Mouse (Mus musculus) forebrain, postnatal 0 days (tissue): ENCODE measurements around the gene Pde8b. TPM values are rescaled to one million over a fixed set of nuclear protein-coding genes. Genes with fewer than 3 reads are reported as not detected.

Experiments used
- ATAC-seq: fragments of 200-750 bp; cut with Nextera tagmentation; 2 replicates; pipeline ENCODE4 v1.8.0; 2017; ENCODE audit warnings: mild to moderate bottlenecking, moderate library complexity
- DNase-seq: peaks from one replicate; pipeline ENCODE4 v3.0.0-alpha.2; 2015
- H3K27ac ChIP-seq: fragments of 300-500 bp; sonication (generic); 2 replicates; pipeline ENCODE4 v1.5.1; 2014; ENCODE audit warnings: low read depth, mild to moderate bottlenecking, antibody characterized with exemption, low read length, moderate library complexity, mixed read lengths
- H3K27me3 ChIP-seq: fragments of 300-500 bp; sonication (generic); 2 replicates; pipeline ENCODE4 v1.6.1; 2014; ENCODE audit warnings: mild to moderate bottlenecking, low read length, mixed read lengths; ENCODE audit not compliant: insufficient read depth
- H3K36me3 ChIP-seq: fragments of 300-500 bp; sonication (generic); 2 replicates; pipeline ENCODE4 v1.6.1; 2014; ENCODE audit warnings: mild to moderate bottlenecking, moderate library complexity; ENCODE audit not compliant: insufficient read depth
- H3K4me1 ChIP-seq: fragments of 300-500 bp; sonication (generic); 2 replicates; pipeline ENCODE4 v1.6.1; 2014; ENCODE audit warnings: antibody characterized with exemption; ENCODE audit not compliant: insufficient read depth
- H3K4me2 ChIP-seq: fragments of 300-500 bp; sonication (generic); 2 replicates; pipeline ENCODE4 v1.6.1; 2014; ENCODE audit warnings: low read depth, mild to moderate bottlenecking, moderate library complexity
- H3K4me3 ChIP-seq: fragments of 300-500 bp; sonication (generic); 2 replicates; pipeline ENCODE4 v1.5.1; 2014; ENCODE audit warnings: low read depth, low read length, mixed read lengths
- H3K9ac ChIP-seq: fragments of 300-500 bp; sonication (generic); 2 replicates; pipeline ENCODE4 v1.6.1; 2014; ENCODE audit warnings: mild to moderate bottlenecking
- H3K9me3 ChIP-seq: fragments of 300-500 bp; sonication (generic); 2 replicates; pipeline ENCODE4 v1.6.1; 2016; ENCODE audit warnings: low read length
- CTCF ChIP-seq: sonication (generic); IDR thresholded peaks from 2 replicates; pipeline ENCODE4 v1.5.1; 2016; ENCODE audit warnings: antibody characterized with exemption, control low read depth, low read depth
- WGBS: fragments of 180-500 bp; shearing (Covaris S2); extraction: QIAGEN DNeasy Blood & Tissue Kit; methylation state at CpG from one replicate; pipeline ENCODE4 v1.1.7; 2014; 5-methylcytosine and 5-hydroxymethylcytosine counted together
- polyA plus RNA-seq: library from polyadenylated mRNA; unstranded; fragments of >200 nt; fragmentation: Nextera tagmentation; extraction: Ambion mirVana; gene quantifications from 2 replicates; pipeline ENCODE4 v1.2.1, GENCODE M21; 2015
- total RNA-seq: library from RNA; depleted of rRNA; stranded (reverse); fragments of >200 nt; gene quantifications from 2 replicates; pipeline ENCODE4 v1.2.3, GENCODE M21; 2014; rRNA removed

Pde8b gene
- total RNA-seq (15.5 and 21.1 TPM in 2 replicates), polyA plus RNA-seq (4.8 and 6.5 TPM in 2 replicates)

GRCm38 (mm10) chr13:95249511-95250456 is at the start of gene Pde8b:
TSS of gene Pde8b (minus strand) at chr13:95250336.
- H3K9ac ChIP-seq = peak within 1 kb of the TSS; percentile 37; the same call in 1 of the 2 replicates
- peaks cover 3% of the 10 kb centered on the region; the same call in 1 of the 2 replicates for H3K27me3 ChIP-seq
- WGBS = 4% methylated on average over 37 of the region's 37 CpGs
- H3K4me2 ChIP-seq = peak within 1 kb of the TSS; percentile 73
- H3K27ac ChIP-seq = no peak within 1 kb of the TSS
- H3K4me3 ChIP-seq = peak within 1 kb of the TSS; percentile 34
- 0 out of 2 replicates have a peak, but pooled peaks cover 7% of the 10 kb centered on the region for H3K4me1 ChIP-seq
- ATAC-seq (peak; percentile 34), DNase-seq (peak; percentile 32)
- H3K36me3 ChIP-seq = no peaks in the 10 kb centered on the region
- peak; percentile 28 for TF ChIP-seq CTCF
- H3K9me3 ChIP-seq = no peaks in the 10 kb centered on the region

- DNase-seq (no peak), ATAC-seq (no peak)
- Histone ChIP-seq H3K9ac (no peak overlapping the region), H3K27me3 (no peaks in the 10 kb centered on the region), H3K4me1 (no peaks in the 10 kb centered on the region), H3K9me3 (no peaks in the 10 kb centered on the region), H3K36me3 (no peaks in the 10 kb centered on the region), H3K4me2 (no peak overlapping the region), H3K4me3 (no peak overlapping the region), H3K27ac (no peak overlapping the region)
- 21% methylated on average over 4 of the region's 4 CpGs for WGBS
- no peak for TF ChIP-seq CTCF
Observed at GRCm38 (mm10) chr13:95291983-95292382, 41.8 kb upstream of the Pde8b start.

GRCm38 (mm10) chr13:95288027-95288426 is 37.9 kb upstream of the Pde8b start:
- TF ChIP-seq CTCF = no peak
- H3K9me3 ChIP-seq = no peaks in the 10 kb centered on the region
- 68% methylated on average over 7 of the region's 7 CpGs for WGBS
- H3K4me1 ChIP-seq = no peaks in the 10 kb centered on the region
- no peaks in the 10 kb centered on the region for H3K27me3 ChIP-seq
- ATAC-seq = no peak
- H3K27ac ChIP-seq = no peak overlapping the region
- no peak for DNase-seq
- no peak overlapping the region for H3K4me2 ChIP-seq
- H3K4me3 ChIP-seq = no peak overlapping the region
- no peak overlapping the region for H3K9ac ChIP-seq
- H3K36me3 ChIP-seq = no peaks in the 10 kb centered on the region

GRCm38 (mm10) chr13:95286989-95287388 is 36.9 kb upstream of the Pde8b start:
- ATAC-seq = peak; percentile 96
- H3K36me3 ChIP-seq = no peaks in the 10 kb centered on the region
- DNase-seq = peak; percentile 86
- H3K4me3 ChIP-seq = no peak overlapping the region
- peak; percentile 97 for TF ChIP-seq CTCF
- H3K27me3 ChIP-seq = no peaks in the 10 kb centered on the region
- H3K9me3 ChIP-seq = no peaks in the 10 kb centered on the region
- no peak overlapping the region for H3K9ac ChIP-seq
- no peak overlapping the region for H3K27ac ChIP-seq
- no peak overlapping the region for H3K4me2 ChIP-seq
- WGBS = 2% methylated on average over 7 of the region's 7 CpGs
- H3K4me1 ChIP-seq = no peaks in the 10 kb centered on the region

GRCm38 (mm10) chr13:95281740-95282673 is 31.9 kb upstream of the Pde8b start:
- no peak for ATAC-seq
- Histone ChIP-seq H3K4me3 (no peak overlapping the region), H3K9ac (no peak overlapping the region), H3K27ac (no peak overlapping the region), H3K36me3 (no peaks in the 10 kb centered on the region), H3K27me3 (no peaks in the 10 kb centered on the region), H3K9me3 (no peaks in the 10 kb centered on the region), H3K4me1 (no peaks in the 10 kb centered on the region), H3K4me2 (no peak overlapping the region)
- TF ChIP-seq CTCF = no peak
- DNase-seq = no peak
- 31% methylated on average over 7 of the region's 7 CpGs for WGBS

- Histone ChIP-seq H3K4me2 (no peak overlapping the region), H3K27ac (no peak overlapping the region), H3K27me3 (no peaks in the 10 kb centered on the region), H3K4me3 (no peak overlapping the region), H3K9ac (no peak overlapping the region), H3K36me3 (no peaks in the 10 kb centered on the region), H3K4me1 (no peaks in the 10 kb centered on the region), H3K9me3 (no peaks in the 10 kb centered on the region)
- ATAC-seq (no peak), DNase-seq (peak; percentile 35)
- 68% methylated on average over 4 of the region's 4 CpGs for WGBS
- TF ChIP-seq CTCF = no peak
Observed at GRCm38 (mm10) chr13:95278426-95279025, 28.4 kb upstream of the Pde8b start.
